Mouse (Mus musculus): Measurements from ENCODE around the gene Fkbp5. TPM values are rescaled to one million over a fixed set of nuclear protein-coding genes. Genes with fewer than 3 reads are reported as not detected.
"Not testable (repeated sequence)": the region's sequence is repeated elsewhere in the genome, so short reads cannot be mapped to it uniquely, and the experiment has no call there.

The Fkbp5 gene
- polyA plus RNA-seq, 1 experiment from 2014 or later, result 32.8 TPM

DNA sequence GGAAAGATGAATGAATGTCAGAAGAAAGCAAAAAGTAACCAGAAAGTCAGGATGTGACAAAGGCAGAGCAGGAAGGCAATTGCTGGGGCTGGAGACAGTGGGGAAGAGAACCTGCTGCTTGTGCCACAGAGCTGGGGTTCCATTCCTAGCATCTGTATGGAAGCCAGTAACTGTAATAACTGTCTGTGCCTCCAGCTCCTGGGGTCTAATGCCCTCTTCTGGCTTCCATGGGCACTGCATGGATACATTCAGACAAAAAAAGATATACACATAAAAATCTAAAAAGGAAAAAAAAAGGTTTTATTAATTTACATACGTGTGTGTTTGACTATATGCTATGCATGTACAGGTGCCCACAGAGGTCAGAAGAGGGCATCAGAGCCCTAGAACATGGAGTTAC, 98.4 kb downstream of the Fkbp5 start:
- no peak for DNase-seq (ENCODE audit: low spot score)

DNA sequence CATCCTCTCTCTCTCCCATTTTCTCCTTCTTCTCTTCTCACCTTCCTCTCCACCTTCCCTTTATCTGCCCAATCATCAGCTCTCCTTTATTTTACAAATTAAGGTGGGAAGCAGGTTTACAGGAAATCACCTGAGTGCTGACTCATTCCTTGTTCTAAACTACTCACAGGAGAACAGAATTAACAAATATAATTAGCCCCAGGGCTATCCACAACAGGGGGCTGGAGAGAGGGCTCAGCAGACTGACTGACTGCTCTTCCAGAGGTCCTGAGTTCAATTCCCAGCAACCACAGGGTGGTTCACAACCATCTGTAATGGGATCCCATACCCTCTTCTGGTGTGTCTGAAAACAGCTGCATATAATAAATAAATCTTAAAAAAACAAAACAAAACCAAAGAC, 98.8 kb downstream of the Fkbp5 start:
- H3K9me3 ChIP-seq; H3K4me3 ChIP-seq; H3K27me3 ChIP-seq (replicated peaks; ENCODE audit: low read depth, poor library complexity, severe bottlenecking); H3K27ac ChIP-seq (replicated peaks); DNase-seq (ENCODE audit: low spot score): not testable (repeated sequence)
- Histone ChIP-seq H3K36me3 (replicated peaks) (peaks cover 47% of the 10 kb centered on the region), H3K4me1 (peaks cover 15% of the 10 kb centered on the region)

More for the DNA sequence above, 98.4 kb downstream of the Fkbp5 start:
- 86% methylated on average over 1 of the region's 1 CpGs for WGBS
- Histone ChIP-seq H3K4me1 (peaks cover 15% of the 10 kb centered on the region), H3K36me3 (replicated peaks) (peaks cover 44% of the 10 kb centered on the region), H3K27me3 (replicated peaks; ENCODE audit: low read depth, poor library complexity, severe bottlenecking) (no peaks in the 10 kb centered on the region), H3K27ac (replicated peaks) (no peak overlapping the region), H3K4me3 (no peak overlapping the region), H3K9me3 (no peaks in the 10 kb centered on the region)

DNA sequence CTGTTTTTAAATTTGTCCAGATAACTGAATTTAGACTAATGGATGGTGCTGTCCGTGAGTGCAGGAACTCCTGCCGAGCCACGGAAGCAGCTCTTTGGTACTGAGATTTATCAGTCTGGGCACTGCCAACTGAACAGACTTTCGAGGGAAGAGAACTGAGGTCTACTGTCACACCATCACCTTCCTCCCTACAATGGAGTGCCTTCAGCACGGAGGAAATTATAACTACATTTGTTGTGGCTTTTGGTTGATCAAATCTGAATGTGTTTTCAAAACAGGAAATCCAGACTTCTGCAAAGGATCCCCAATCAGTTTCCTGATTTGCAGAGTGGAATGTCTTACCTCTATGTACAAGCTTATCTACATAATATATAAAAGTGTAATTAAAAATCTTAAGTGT, 99.6 kb downstream of the Fkbp5 start:
- Histone ChIP-seq H3K4me3 (no peak overlapping the region), H3K27ac (replicated peaks) (no peak overlapping the region), H3K27me3 (replicated peaks; ENCODE audit: low read depth, poor library complexity, severe bottlenecking) (no peaks in the 10 kb centered on the region), H3K9me3 (no peaks in the 10 kb centered on the region), H3K36me3 (replicated peaks) (peaks cover 54% of the 10 kb centered on the region), H3K4me1 (peaks cover 15% of the 10 kb centered on the region)
- 88% methylated on average over 5 of the region's 5 CpGs for WGBS
- no peak for DNase-seq (ENCODE audit: low spot score)

DNA sequence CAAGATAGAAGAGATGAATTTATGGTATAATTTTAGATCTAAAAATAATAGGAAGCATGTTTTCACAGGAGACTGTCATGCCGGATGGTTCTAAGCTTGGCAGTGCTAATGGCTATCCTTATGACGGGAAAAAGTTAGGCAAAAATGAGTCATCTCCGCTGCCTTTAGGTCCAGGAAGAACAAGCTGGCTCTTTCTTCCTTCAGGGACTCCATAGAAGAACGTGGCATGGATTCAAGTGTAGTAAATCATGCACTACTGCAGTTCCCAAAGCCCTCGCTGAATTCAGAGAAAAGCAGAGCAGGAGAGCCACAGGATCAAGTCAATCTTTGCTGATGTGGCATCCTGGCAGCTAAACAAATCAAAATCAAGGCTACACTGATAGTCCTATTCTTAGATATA, 102.1 kb downstream of the Fkbp5 start:
- Histone ChIP-seq H3K27ac (replicated peaks) (no peak overlapping the region), H3K36me3 (replicated peaks) (peaks cover 65% of the 10 kb centered on the region), H3K27me3 (replicated peaks; ENCODE audit: low read depth, poor library complexity, severe bottlenecking) (no peaks in the 10 kb centered on the region), H3K9me3 (no peaks in the 10 kb centered on the region), H3K4me1 (peaks cover 6% of the 10 kb centered on the region), H3K4me3 (no peak overlapping the region)
- 93% methylated on average over 5 of the region's 5 CpGs for WGBS
- no peak for DNase-seq (ENCODE audit: low spot score)

DNA sequence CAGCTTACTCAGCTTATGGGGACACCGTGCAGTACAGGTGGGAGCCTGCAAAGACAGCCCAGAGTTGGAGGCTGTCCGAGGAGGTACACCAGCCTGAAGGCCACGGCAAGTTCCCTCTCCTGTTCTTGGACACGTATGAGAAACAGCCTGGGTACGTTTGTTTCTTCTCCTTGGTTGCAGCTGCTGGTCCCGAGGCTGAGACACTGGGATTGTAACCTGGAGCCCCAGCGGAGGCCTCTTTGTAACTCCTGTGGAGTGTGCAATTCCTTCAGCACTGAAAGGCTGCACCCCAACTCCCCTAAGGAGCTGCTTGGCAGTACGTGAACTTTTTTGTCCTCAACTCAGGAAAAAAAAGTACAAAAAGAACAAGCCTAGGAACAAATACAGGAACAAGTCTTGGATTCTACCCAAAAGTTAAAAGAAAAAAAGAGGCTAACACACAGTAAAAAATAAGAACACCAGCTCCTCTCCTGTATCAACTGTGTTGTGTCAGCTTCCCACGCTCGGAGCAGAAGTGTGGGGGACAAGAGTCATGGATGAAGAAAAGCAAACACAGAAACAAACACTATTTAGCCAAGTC, 105.9 kb downstream of the Fkbp5 start:
- Histone ChIP-seq H3K36me3 (replicated peaks) (peaks cover 68% of the 10 kb centered on the region), H3K9me3 (no peaks in the 10 kb centered on the region), H3K27me3 (replicated peaks; ENCODE audit: low read depth, poor library complexity, severe bottlenecking) (no peaks in the 10 kb centered on the region), H3K27ac (replicated peaks) (no peak overlapping the region), H3K4me1 (0 out of 2 replicates have a peak, but pooled peaks cover 7% of the 10 kb centered on the region), H3K4me3 (no peak overlapping the region)
- 86% methylated on average over 10 of the region's 10 CpGs for WGBS
- no peak for DNase-seq (ENCODE audit: low spot score)

DNA sequence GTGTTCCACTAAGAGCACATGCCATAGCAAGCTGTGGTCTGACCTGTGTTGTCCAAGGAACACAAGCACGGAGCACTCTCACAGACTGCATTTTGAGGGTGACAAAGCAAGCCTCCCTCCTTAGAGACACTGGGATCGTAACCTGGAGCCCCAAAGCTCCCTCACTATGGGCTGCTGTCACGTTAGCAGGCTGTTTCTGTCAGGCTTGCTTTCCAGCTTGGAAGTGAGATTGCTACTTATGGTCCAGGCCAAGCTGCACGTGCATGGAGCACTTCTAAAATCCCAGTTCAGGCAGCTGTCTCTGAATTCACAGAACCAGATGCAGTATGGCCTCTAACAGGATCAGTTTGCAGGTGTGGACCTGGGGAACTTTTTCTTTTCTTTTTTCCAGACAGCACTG, 106.6 kb downstream of the Fkbp5 start:
- WGBS, result 92% methylated on average over 4 of the region's 4 CpGs
- H3K36me3 ChIP-seq (replicated peaks), result peaks cover 68% of the 10 kb centered on the region

DNA sequence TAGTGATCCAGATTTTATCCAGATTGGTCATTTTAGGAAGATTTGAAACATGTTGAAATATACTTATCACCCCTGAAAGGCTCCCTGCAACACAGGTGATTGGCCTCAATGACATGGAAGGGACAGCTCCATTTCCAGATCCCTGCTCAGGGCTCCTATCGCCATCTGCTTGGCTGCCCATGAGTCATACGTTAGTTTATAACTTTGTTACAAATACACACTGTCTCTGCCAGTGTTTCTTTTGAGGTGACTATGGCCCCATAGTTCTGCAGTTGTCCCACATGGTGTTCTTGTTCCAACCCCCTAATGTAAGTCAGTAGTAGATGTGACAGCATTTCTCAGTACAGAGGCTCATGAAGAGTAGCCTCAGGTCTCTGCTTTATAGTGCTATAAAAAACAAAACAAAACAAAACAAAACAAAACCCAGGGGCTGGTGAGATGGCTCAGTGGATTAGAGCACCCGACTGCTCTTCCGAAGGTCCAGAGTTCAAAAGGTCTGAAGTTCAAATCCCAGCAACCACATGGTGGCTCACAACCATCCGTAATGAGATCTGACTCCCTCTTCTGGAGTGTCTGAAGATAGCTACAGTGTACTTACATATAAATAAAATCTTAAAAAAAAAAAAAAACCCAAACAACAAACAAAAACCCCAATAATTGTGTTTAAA, 108.9 kb downstream of the Fkbp5 start:
- WGBS, result 82% methylated on average over 5 of the region's 5 CpGs
- Histone ChIP-seq H3K9me3 (no peaks in the 10 kb centered on the region), H3K27ac (replicated peaks) (no peak overlapping the region), H3K4me3 (no peak overlapping the region), H3K4me1 (0 out of 2 replicates have a peak, but pooled peaks cover 7% of the 10 kb centered on the region), H3K36me3 (replicated peaks) (peaks cover 67% of the 10 kb centered on the region), H3K27me3 (replicated peaks; ENCODE audit: low read depth, poor library complexity, severe bottlenecking) (no peaks in the 10 kb centered on the region)
- no peak for DNase-seq (ENCODE audit: low spot score)

More for the DNA sequence above, 106.6 kb downstream of the Fkbp5 start:
- Histone ChIP-seq H3K4me3 (no peak overlapping the region), H3K27ac (replicated peaks) (no peak overlapping the region), H3K27me3 (replicated peaks; ENCODE audit: low read depth, poor library complexity, severe bottlenecking) (no peaks in the 10 kb centered on the region), H3K9me3 (no peaks in the 10 kb centered on the region), H3K4me1 (0 out of 2 replicates have a peak, but pooled peaks cover 7% of the 10 kb centered on the region)
- no peak for DNase-seq (ENCODE audit: low spot score)

DNA sequence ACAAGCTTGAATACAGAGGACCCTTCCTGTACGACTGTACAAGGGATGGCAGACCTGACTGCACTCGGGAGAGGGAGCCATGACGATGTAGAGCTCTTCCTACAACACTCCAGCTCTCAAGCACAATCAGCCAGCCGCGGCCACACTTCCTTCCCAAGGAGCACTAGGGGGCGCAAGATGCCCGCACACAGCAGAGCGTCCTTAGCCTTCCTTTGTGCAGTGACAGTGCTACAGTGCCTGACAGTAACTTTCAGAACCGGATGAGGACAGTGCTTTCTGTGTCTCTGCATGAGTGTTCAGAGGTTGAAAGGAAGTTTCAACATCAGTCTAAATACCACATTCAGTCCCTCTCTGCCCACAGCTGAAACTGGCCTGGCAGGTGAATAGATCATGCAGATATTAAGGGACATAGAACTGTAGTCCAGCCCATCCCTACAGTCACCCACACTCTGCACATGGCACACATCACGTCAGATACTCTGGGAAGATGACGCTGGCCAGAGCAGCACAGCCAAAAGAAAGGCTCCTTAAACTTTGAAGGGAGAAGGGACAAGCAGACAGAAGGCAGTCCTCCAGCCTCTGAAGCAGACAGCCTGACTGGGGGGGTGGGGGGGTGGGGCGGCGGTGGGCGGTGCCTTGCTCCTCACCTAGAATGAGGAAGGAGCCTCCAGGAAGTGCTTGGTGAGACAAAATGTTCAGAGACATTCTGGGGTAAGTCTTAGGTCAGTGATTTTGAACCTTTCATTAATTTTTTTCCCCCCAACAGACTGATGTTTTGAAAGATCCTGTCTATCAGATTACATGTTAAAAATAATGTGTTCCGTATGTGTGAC, 109.7 kb downstream of the Fkbp5 start:
- 50% methylated on average over 15 of the region's 15 CpGs for WGBS
- peaks cover 65% of the 10 kb centered on the region for H3K36me3 ChIP-seq (replicated peaks)
- no peaks in the 10 kb centered on the region for H3K27me3 ChIP-seq (replicated peaks; ENCODE audit: low read depth, poor library complexity, severe bottlenecking)

DNA sequence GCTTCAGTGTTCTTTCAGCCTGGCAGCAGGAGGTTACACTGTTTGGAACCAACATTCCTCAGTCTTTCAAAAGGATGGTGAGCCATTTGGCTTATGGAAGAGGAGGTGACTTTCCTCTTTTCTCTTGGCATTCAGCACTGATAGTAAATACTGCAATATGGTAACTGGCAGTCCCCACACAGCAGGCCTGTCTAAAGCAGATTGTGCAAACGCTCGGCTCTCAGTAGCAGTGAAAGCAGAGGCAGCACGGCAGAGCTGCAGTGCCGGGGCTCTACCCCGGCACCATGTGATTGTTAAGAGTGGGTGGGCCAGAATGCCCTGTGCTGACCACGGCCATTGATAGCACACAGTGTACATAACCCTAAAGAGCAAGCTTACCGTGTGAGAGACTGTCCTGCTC, 110.9 kb downstream of the Fkbp5 start:
- Histone ChIP-seq H3K36me3 (replicated peaks) (peaks cover 67% of the 10 kb centered on the region), H3K27ac (replicated peaks) (no peak overlapping the region), H3K4me1 (0 out of 2 replicates have a peak, but pooled peaks cover 7% of the 10 kb centered on the region), H3K4me3 (no peak overlapping the region), H3K27me3 (replicated peaks; ENCODE audit: low read depth, poor library complexity, severe bottlenecking) (no peaks in the 10 kb centered on the region), H3K9me3 (no peaks in the 10 kb centered on the region)
- 91% methylated on average over 7 of the region's 7 CpGs for WGBS
- no peak for DNase-seq (ENCODE audit: low spot score)

More for the DNA sequence above, 109.7 kb downstream of the Fkbp5 start:
- peak; percentile 80 for DNase-seq (ENCODE audit: low spot score)
- no peaks in the 10 kb centered on the region for H3K9me3 ChIP-seq
- H3K4me1 ChIP-seq, result 0 out of 2 replicates have a peak, but pooled peaks cover 7% of the 10 kb centered on the region
- H3K27ac ChIP-seq (replicated peaks), result no peak overlapping the region
- H3K4me3 ChIP-seq, result no peak overlapping the region

DNA sequence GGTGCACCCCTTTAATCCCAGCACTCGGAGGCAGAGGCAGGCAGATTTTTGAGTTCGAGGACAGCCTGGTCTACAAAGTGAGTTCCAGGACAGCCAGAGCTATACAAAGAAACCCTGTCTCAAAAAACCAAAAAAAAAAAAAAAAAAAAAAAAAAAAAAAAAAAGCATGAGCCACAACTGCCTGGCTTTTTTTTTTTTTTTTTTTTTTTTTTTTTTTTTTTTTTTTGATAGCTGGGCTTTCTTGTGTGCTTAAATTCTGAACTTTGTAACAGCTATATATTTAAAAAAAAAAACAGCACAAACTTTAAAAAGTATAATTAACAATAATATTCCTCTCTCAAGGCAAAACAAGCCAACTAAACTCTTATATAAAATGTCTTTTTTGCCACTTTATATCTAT, 112.6 kb downstream of the Fkbp5 start:
- H3K9me3 ChIP-seq; H3K27ac ChIP-seq (replicated peaks); H3K4me3 ChIP-seq; H3K27me3 ChIP-seq (replicated peaks; ENCODE audit: low read depth, poor library complexity, severe bottlenecking); H3K4me1 ChIP-seq; DNase-seq (ENCODE audit: low spot score): not testable (repeated sequence)
- 95% methylated on average over 2 of the region's 2 CpGs for WGBS
- peaks cover 67% of the 10 kb centered on the region for H3K36me3 ChIP-seq (replicated peaks)

DNA sequence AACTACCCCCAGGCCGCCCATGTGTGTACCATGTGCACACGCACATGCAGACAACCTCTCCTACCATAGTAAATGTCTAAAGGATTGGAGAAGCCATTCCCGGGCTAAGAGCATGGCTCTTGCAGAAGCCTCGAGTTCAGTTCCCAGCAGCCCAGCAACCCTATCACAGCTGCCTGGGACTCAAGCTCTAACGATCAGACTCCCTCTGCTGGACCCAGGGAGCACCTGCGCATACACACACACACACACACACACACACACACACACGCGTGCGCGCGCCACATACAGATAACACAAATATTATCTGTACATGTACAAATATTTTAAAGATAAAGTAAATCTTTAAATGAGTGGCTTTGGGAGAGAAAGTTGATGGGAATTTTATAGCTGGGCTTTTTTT, 113.0 kb downstream of the Fkbp5 start:
- Histone ChIP-seq H3K27me3 (replicated peaks; ENCODE audit: low read depth, poor library complexity, severe bottlenecking) (no peaks in the 10 kb centered on the region), H3K27ac (replicated peaks) (no peak overlapping the region), H3K4me3 (no peak overlapping the region), H3K9me3 (no peaks in the 10 kb centered on the region), H3K4me1 (0 out of 2 replicates have a peak, but pooled peaks cover 7% of the 10 kb centered on the region), H3K36me3 (replicated peaks) (peaks cover 71% of the 10 kb centered on the region)
- 98% methylated on average over 11 of the region's 11 CpGs for WGBS
- DNase-seq (ENCODE audit: low spot score), result no peak

DNA sequence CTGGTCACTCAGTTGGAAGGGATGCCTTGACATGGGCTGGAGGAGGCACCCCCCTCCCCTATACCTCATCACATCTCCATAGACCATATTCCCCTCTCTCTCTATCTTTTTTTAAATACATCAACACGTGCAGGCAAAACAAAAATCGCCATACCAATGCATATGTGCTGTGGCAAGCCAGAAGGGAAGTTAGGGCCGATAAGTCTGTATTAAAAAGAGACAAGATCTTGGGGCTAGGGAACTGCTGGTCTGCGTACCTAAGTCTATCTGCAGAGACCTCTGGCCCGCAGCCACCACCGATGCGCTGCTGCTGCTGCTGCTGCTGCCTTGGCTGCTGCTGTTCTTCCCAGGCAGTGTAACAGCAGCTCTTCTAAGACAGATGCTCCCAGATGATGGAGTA, 122.3 kb downstream of the Fkbp5 start:
- Histone ChIP-seq H3K36me3 (replicated peaks) (peaks cover 33% of the 10 kb centered on the region), H3K9me3 (no peaks in the 10 kb centered on the region), H3K4me3 (no peak overlapping the region), H3K4me1 (peaks cover 21% of the 10 kb centered on the region), H3K27ac (replicated peaks) (no peak overlapping the region), H3K27me3 (replicated peaks; ENCODE audit: low read depth, poor library complexity, severe bottlenecking) (no peaks in the 10 kb centered on the region)
- WGBS, result 86% methylated on average over 7 of the region's 7 CpGs
- no peak for DNase-seq (ENCODE audit: low spot score)
